Mouse (Mus musculus): ENCODE measurements around the gene Cadps.

- TF ChIP-seq POLR2A (IDR thresholded peaks at IDR 0.05; ENCODE audit: extremely low read depth, insufficient read depth, low read length) (no peak), CTCF (IDR thresholded peaks at IDR 0.05; ENCODE audit: extremely low read depth, insufficient read depth, low read length) (no peak)
Measured at GRCm38 (mm10) chr14:12377883-12378282, 445.0 kb downstream of the Cadps start.
